Mouse (Mus musculus) heart, adult 2 months (tissue): ENCODE measurements at regions not wholly inside any gene's neighbourhood (a gene's known extent, or its start where the extent isn't known, plus 50 kb on each side); places are given as distances from the start of the nearest gene placed in this dataset.

Source experiments
- CTCF ChIP-seq: fragments of 200-600 bp; IDR thresholded peaks from 2 replicates; pipeline ENCODE4 v1.8.1; 2022; ENCODE audit warnings: antibody characterized with exemption, mild to moderate bottlenecking, moderate library complexity
- EP300 ChIP-seq: fragments of 200-500 bp; IDR thresholded peaks from 2 replicates; pipeline ENCODE4 v1.6.1; 2011; ENCODE audit warnings: low read depth, low read length, control low read depth; ENCODE audit not compliant: insufficient read depth
- POLR2A ChIP-seq: fragments of 200-500 bp; IDR thresholded peaks from 2 replicates; pipeline ENCODE4 v1.6.1; 2011; ENCODE audit warnings: mild to moderate bottlenecking, low read depth, low read length, control low read depth; ENCODE audit not compliant: insufficient read depth

GRCm38 (mm10) chr3:152032663-152033318 is 133.2 kb downstream of the Gipc2 start:
- TF ChIP-seq CTCF (no peak), POLR2A (no peak), EP300 (no peak)
